Mouse (Mus musculus): ENCODE results near the gene Dgki.

Dgki gene

GRCm38 (mm10) chr6:37291171-37291570, 8.8 kb downstream of the Dgki start:
- DNase-seq: no peak

GRCm38 (mm10) chr6:37290691-37291090, 9.3 kb downstream of the Dgki start:
- no peak for DNase-seq

GRCm38 (mm10) chr6:37286134-37286533, 13.8 kb downstream of the Dgki start:
- no peak for DNase-seq

GRCm38 (mm10) chr6:37284879-37285278, 15.1 kb downstream of the Dgki start:
- no peak for DNase-seq

GRCm38 (mm10) chr6:37283336-37283735, 16.6 kb downstream of the Dgki start:
- DNase-seq: no peak

- DNase-seq: no peak
Measured at GRCm38 (mm10) chr6:37282659-37283058, 17.3 kb downstream of the Dgki start.

- no peak for DNase-seq
Measured at GRCm38 (mm10) chr6:37276834-37277715, 22.9 kb downstream of the Dgki start.

- no peak for DNase-seq
Measured at GRCm38 (mm10) chr6:37276181-37276580, 23.8 kb downstream of the Dgki start.

- DNase-seq: no peak
Measured at GRCm38 (mm10) chr6:37270905-37271591, 28.9 kb downstream of the Dgki start.

GRCm38 (mm10) chr6:37268589-37268988, 31.4 kb downstream of the Dgki start:
- peak; percentile 8 to 29 for DNase-seq

- no peak for DNase-seq
Measured at GRCm38 (mm10) chr6:37267952-37268351, 32.0 kb downstream of the Dgki start.

GRCm38 (mm10) chr6:37262486-37262885, 37.5 kb downstream of the Dgki start:
- DNase-seq: no peak

- no peak for DNase-seq
Measured at GRCm38 (mm10) chr6:37261236-37261852, 38.6 kb downstream of the Dgki start.

GRCm38 (mm10) chr6:37258662-37259061, 41.3 kb downstream of the Dgki start:
- DNase-seq: no peak

GRCm38 (mm10) chr6:37254144-37254543, 45.8 kb downstream of the Dgki start:
- DNase-seq: peak; percentile 20 to 54

- no peak for DNase-seq
Measured at GRCm38 (mm10) chr6:37252536-37252935, 47.4 kb downstream of the Dgki start.

- no peak for DNase-seq
Measured at GRCm38 (mm10) chr6:37250671-37251070, 49.3 kb downstream of the Dgki start.

- no peak for DNase-seq
Measured at GRCm38 (mm10) chr6:37245757-37246156, 54.2 kb downstream of the Dgki start.

- DNase-seq: no peak
Measured at GRCm38 (mm10) chr6:37244074-37244473, 55.9 kb downstream of the Dgki start.

- no peak for DNase-seq
Measured at GRCm38 (mm10) chr6:37242769-37243121, 57.2 kb downstream of the Dgki start.

- no peak for DNase-seq
Measured at GRCm38 (mm10) chr6:37242100-37242768, 57.8 kb downstream of the Dgki start.

GRCm38 (mm10) chr6:37241434-37241833, 58.5 kb downstream of the Dgki start:
- DNase-seq: no peak

- DNase-seq: no peak
Measured at GRCm38 (mm10) chr6:37240140-37240539, 59.8 kb downstream of the Dgki start.
